Mouse (Mus musculus) CH12.LX (cell line): Measurements from ENCODE around the gene Olfr855. TPM values are rescaled to one million over a fixed set of nuclear protein-coding genes. Genes with fewer than 3 reads are reported as not detected.

ENCODE experiments used
- DNase-seq: peaks from one replicate; pipeline ENCODE4 v3.0.0-alpha.2; 2013; ENCODE audit errors: extremely low read depth
- H3K27ac ChIP-seq: 2 replicates; pipeline ENCODE4 v1.5.1; 2012; ENCODE audit warnings: low read depth, mild to moderate bottlenecking, control low read depth, moderate library complexity; ENCODE audit not compliant: insufficient read depth
- H3K27me3 ChIP-seq: replicated peaks from 2 replicates; pipeline ENCODE3; 2012; ENCODE audit warnings: inconsistent platforms
- H3K36me3 ChIP-seq, 2 experiments: replicated peaks in 1 of 2; 2 replicates each; pipeline versions ENCODE3 to v1.6.1; 2012; ENCODE audit warnings: inconsistent platforms in 1 of 2, low read length in 1 of 2, mild to moderate bottlenecking in 1 of 2, mixed read lengths in 1 of 2, moderate library complexity in 1 of 2; ENCODE audit not compliant: control insufficient read depth in 1 of 2, insufficient read depth in 1 of 2
- H3K4me1 ChIP-seq, 2 experiments: 2 replicates each; pipeline ENCODE4 v1.6.1; 2012; ENCODE audit warnings: inconsistent platforms in 1 of 2, moderate library complexity in 1 of 2; ENCODE audit not compliant: insufficient read depth in 2 of 2, control insufficient read depth in 1 of 2
- H3K4me2 ChIP-seq: 2 replicates; pipeline ENCODE4 v1.6.1; 2012; ENCODE audit warnings: low read depth, mild to moderate bottlenecking, control low read depth; ENCODE audit not compliant: poor library complexity, insufficient read depth, severe bottlenecking
- H3K4me3 ChIP-seq, 3 experiments: fragments of 150-350 bp in 1 of 3; sonication (generic) in 1 of 3; replicated peaks in 1 of 3; 2 replicates each; pipeline versions ENCODE3 to v1.5.1; 2011 to 2012; ENCODE audit warnings: low read depth in 2 of 3, low read length in 2 of 3, mild to moderate bottlenecking in 2 of 3, moderate library complexity in 2 of 3, control low read depth in 1 of 3, improper control_type of control experiment in 1 of 3, inconsistent platforms in 1 of 3, mixed read lengths in 1 of 3; ENCODE audit not compliant: poor library complexity in 1 of 3
- H3K79me2 ChIP-seq: replicated peaks from 2 replicates; pipeline ENCODE4 v1.6.1; 2012; ENCODE audit warnings: mild to moderate bottlenecking, moderate library complexity; ENCODE audit not compliant: control insufficient read depth, poor library complexity, insufficient read depth, severe bottlenecking; ENCODE audit errors: extremely low read depth
- H3K9ac ChIP-seq: 2 replicates; pipeline ENCODE4 v1.6.1; 2012; ENCODE audit warnings: low read depth, mild to moderate bottlenecking, control low read depth, moderate library complexity; ENCODE audit not compliant: insufficient read depth
- H3K9me3 ChIP-seq: replicated peaks from 2 replicates; pipeline ENCODE3; 2012; ENCODE audit warnings: low read length, inconsistent platforms, mixed read lengths
- BHLHE40 ChIP-seq: IDR thresholded peaks from 2 replicates; pipeline ENCODE4 v1.6.1; 2011; ENCODE audit warnings: mild to moderate bottlenecking, low read depth, low read length, improper control_type of control experiment
- CHD1 ChIP-seq: IDR thresholded peaks from 2 replicates; pipeline ENCODE4 v1.6.1; 2012; ENCODE audit warnings: low read depth, low read length, improper control_type of control experiment, inconsistent platforms
- CHD2 ChIP-seq: IDR thresholded peaks from 2 replicates; pipeline ENCODE4 v1.6.1; 2011; ENCODE audit warnings: low read length, improper control_type of control experiment
- CTCF ChIP-seq, 2 experiments: IDR thresholded peaks in 1 of 2; conservative IDR thresholded peaks in 1 of 2; 2 replicates each; pipeline ENCODE4 v1.5.1; 2011 to 2012; ENCODE audit warnings: low read depth in 2 of 2, low read length in 2 of 2, improper control_type of control experiment in 1 of 2, inconsistent platforms in 1 of 2, mild to moderate bottlenecking in 1 of 2, moderate library complexity in 1 of 2
- E2F4 ChIP-seq: IDR thresholded peaks from 2 replicates; pipeline ENCODE4 v1.6.1; 2011; ENCODE audit warnings: low read depth, low read length, improper control_type of control experiment; ENCODE audit not compliant: insufficient replicate concordance
- ELF1 ChIP-seq: IDR thresholded peaks from 2 replicates; pipeline ENCODE4 v1.6.1; 2014; ENCODE audit warnings: low read depth, mild to moderate bottlenecking, inconsistent platforms, low read length, improper control_type of control experiment
- ETS1 ChIP-seq: conservative IDR thresholded peaks from 2 replicates; pipeline ENCODE4 v1.6.1; 2012; ENCODE audit warnings: low read depth, mild to moderate bottlenecking, inconsistent platforms, low read length, improper control_type of control experiment, moderate library complexity
- GABPA ChIP-seq: IDR thresholded peaks from 2 replicates; pipeline ENCODE4 v1.6.1; 2012; ENCODE audit warnings: low read depth, low read length, improper control_type of control experiment, inconsistent platforms; ENCODE audit not compliant: insufficient replicate concordance
- HCFC1 ChIP-seq: IDR thresholded peaks from 2 replicates; pipeline ENCODE4 v1.6.1; 2012; ENCODE audit warnings: low read depth, mild to moderate bottlenecking, inconsistent platforms, low read length, improper control_type of control experiment
- IRF4 ChIP-seq: IDR thresholded peaks from 2 replicates; pipeline ENCODE4 v1.6.1; 2014; ENCODE audit warnings: low read depth, mild to moderate bottlenecking, inconsistent platforms, low read length, improper control_type of control experiment
- JUND ChIP-seq: conservative IDR thresholded peaks from 2 replicates; pipeline ENCODE4 v1.6.1; 2011; ENCODE audit warnings: low read depth, low read length, improper control_type of control experiment
- MAFK ChIP-seq: IDR thresholded peaks from 2 replicates; pipeline ENCODE4 v1.6.1; 2011; ENCODE audit warnings: low read length, improper control_type of control experiment; ENCODE audit not compliant: insufficient replicate concordance
- MAX ChIP-seq: IDR thresholded peaks from 2 replicates; pipeline ENCODE4 v1.6.1; 2011; ENCODE audit warnings: low read length, improper control_type of control experiment
- MAZ ChIP-seq: IDR thresholded peaks from 2 replicates; pipeline ENCODE4 v1.6.1; 2012; ENCODE audit warnings: low read depth, mild to moderate bottlenecking, inconsistent platforms, low read length, improper control_type of control experiment, moderate library complexity
- MEF2A ChIP-seq: IDR thresholded peaks from 2 replicates; pipeline ENCODE4 v1.6.1; 2014; ENCODE audit warnings: low read depth, mild to moderate bottlenecking, inconsistent platforms, low read length, improper control_type of control experiment, borderline replicate concordance
- MXI1 ChIP-seq: IDR thresholded peaks from 2 replicates; pipeline ENCODE4 v1.6.1; 2011; ENCODE audit warnings: mild to moderate bottlenecking, low read depth, low read length, improper control_type of control experiment
- NELFE ChIP-seq: IDR thresholded peaks from 2 replicates; pipeline ENCODE4 v1.6.1; 2011; ENCODE audit warnings: low read depth, low read length, improper control_type of control experiment
- NRF1 ChIP-seq: IDR thresholded peaks from 2 replicates; pipeline ENCODE4 v1.6.1; 2014; ENCODE audit warnings: low read depth, mild to moderate bottlenecking, inconsistent platforms, low read length, improper control_type of control experiment, moderate library complexity
- PAX5 ChIP-seq: IDR thresholded peaks from 2 replicates; pipeline ENCODE4 v1.6.1; 2012; ENCODE audit warnings: low read length, inconsistent platforms, mixed read lengths
- POLR2AphosphoS2 ChIP-seq: IDR thresholded peaks from 2 replicates; pipeline ENCODE4 v1.6.1; 2011; ENCODE audit warnings: low read depth, low read length, improper control_type of control experiment
- RAD21 ChIP-seq: IDR thresholded peaks from 2 replicates; pipeline ENCODE4 v1.6.1; 2011; ENCODE audit warnings: low read depth, mild to moderate bottlenecking, low read length, improper control_type of control experiment, moderate library complexity
- RCOR1 ChIP-seq: conservative IDR thresholded peaks from 2 replicates; pipeline ENCODE4 v1.6.1; 2012; ENCODE audit warnings: low read depth, mild to moderate bottlenecking, inconsistent platforms, low read length, improper control_type of control experiment
- TBP ChIP-seq: conservative IDR thresholded peaks from 2 replicates; pipeline ENCODE4 v1.6.1; 2011; ENCODE audit warnings: low read depth, low read length, improper control_type of control experiment
- TCF12 ChIP-seq: IDR thresholded peaks from 2 replicates; pipeline ENCODE4 v1.6.1; 2014; ENCODE audit warnings: low read depth, mild to moderate bottlenecking, inconsistent platforms, low read length, improper control_type of control experiment
- UBTF ChIP-seq: IDR thresholded peaks from 2 replicates; pipeline ENCODE4 v1.6.1; 2012; ENCODE audit warnings: low read depth, mild to moderate bottlenecking, inconsistent platforms, low read length, improper control_type of control experiment, moderate library complexity
- USF1 ChIP-seq: IDR thresholded peaks from 2 replicates; pipeline ENCODE4 v1.6.1; 2014; ENCODE audit warnings: low read depth, mild to moderate bottlenecking, inconsistent platforms, low read length, improper control_type of control experiment
- ZC3H11A ChIP-seq: IDR thresholded peaks from 2 replicates; pipeline ENCODE4 v1.6.1; 2012; ENCODE audit warnings: low read depth, mild to moderate bottlenecking, inconsistent platforms, low read length, improper control_type of control experiment
- ZKSCAN1 ChIP-seq: IDR thresholded peaks from 2 replicates; pipeline ENCODE4 v1.6.1; 2012; ENCODE audit warnings: low read depth, inconsistent platforms, low read length, improper control_type of control experiment, borderline replicate concordance
- ZNF384 ChIP-seq: IDR thresholded peaks from 2 replicates; pipeline ENCODE4 v1.6.1; 2012; ENCODE audit warnings: low read depth, low read length, improper control_type of control experiment, inconsistent platforms
- dilution Hi-C: fragments of 300-500 bp; cut with MboI; formaldehyde crosslinking; loops from 2 replicates; pipeline ENCODE4 v1.14.3; 2020; ENCODE audit warnings: low sequenced_read_pairs; ENCODE audit not compliant: extremely low pct_unique_long_range_greater_than_20kb, extremely low pct_ligation_motif_present
- in situ Hi-C: fragments of 300-500 bp; cut with MboI; formaldehyde crosslinking; loops from 3 replicates; pipeline ENCODE4 v1.14.3; 2019; ENCODE audit warnings: low sequenced_read_pairs, low pct_ligation_motif_present, low pct_unique_long_range_greater_than_20kb, mixed read lengths
- polyA plus RNA-seq: library from polyadenylated mRNA; unstranded; fragments of >175 nt; gene quantifications from 2 replicates; pipeline ENCODE4 v1.2.1, GENCODE M21; 2012; ENCODE audit warnings: low read depth; ENCODE audit not compliant: insufficient read length
- total RNA-seq, 2 experiments: library from RNA; depleted of rRNA; stranded (reverse); fragments of 300-350 nt in 1 of 2; fragments of >200 nt in 1 of 2; gene quantifications; 2 replicates each; pipeline ENCODE4 v1.2.3; 2012 to 2014

Olfr855 gene
- total and polyA plus RNA-seq, 3 experiments, result not detected

GRCm38 (mm10) chr9:19621297-19621696, 38.9 kb downstream of the Olfr855 start:
- Histone ChIP-seq H3K79me2 (no peaks in the 10 kb centered on the region), H3K27me3 (no peaks in the 10 kb centered on the region), H3K4me1 (peaks cover 4 to 16% of the 10 kb centered on the region in 2 experiments; a peak in 2 of 4 replicates), H3K4me3 (no peak overlapping the region), H3K9me3 (no peaks in the 10 kb centered on the region), H3K4me2 (no peak overlapping the region), H3K27ac (no peak overlapping the region), H3K36me3 (peaks cover 7 to 20% of the 10 kb centered on the region in 2 experiments), H3K9ac (no peak overlapping the region)
- dilution Hi-C loops, result no loop called here
- no peak for DNase-seq
- in situ Hi-C loops, result no loop called here
- TF ChIP-seq MAFK (no peak), MAX (no peak), NELFE (no peak), CHD1 (no peak), BHLHE40 (no peak), UBTF (no peak), E2F4 (no peak), ZKSCAN1 (no peak), RCOR1 (no peak), MXI1 (no peak), CTCF (conservative IDR thresholded peaks at IDR 0.05 in 1 of 2, IDR thresholded peaks at IDR 0.05 in 1 of 2; ENCODE audit: low read depth in 2 of 2, low read length in 2 of 2) (no peak), ZC3H11A (no peak), MEF2A (no peak), ZNF384 (no peak), ETS1 (no peak), MAZ (no peak), GABPA (no peak)

GRCm38 (mm10) chr9:19621843-19622822, 39.7 kb downstream of the Olfr855 start, which contains the start of gene Zfp317:
Zfp317 (plus strand) TSS chr9:19622102.
- dilution Hi-C loops, result no loop called here
- no peak within 1 kb of the TSS for H3K4me2 ChIP-seq
- peak; percentile 79 for TF ChIP-seq NELFE
- peak; percentile 79 for TF ChIP-seq TBP
- TF ChIP-seq UBTF, result no peak
- peak; percentile 99 for TF ChIP-seq ELF1
- TF ChIP-seq BHLHE40, result peak; percentile 79
- TF ChIP-seq RCOR1, result no peak
- peak; percentile 42; the same call in 1 of the 2 replicates for TF ChIP-seq JUND
- peak; percentile 71; the same call in 1 of the 2 replicates for TF ChIP-seq POLR2AphosphoS2
- TF ChIP-seq NRF1, result peak; percentile 49; the same call in 1 of the 2 replicates
- peak; percentile 60 for TF ChIP-seq IRF4
- peak; percentile 100 for TF ChIP-seq CHD2
- TF ChIP-seq ETS1, result peak; percentile 44
- no peak for TF ChIP-seq PAX5
- no peak for TF ChIP-seq RAD21
- peak; percentile 85 for TF ChIP-seq USF1
- no peak for TF ChIP-seq MAFK
- TF ChIP-seq HCFC1, result peak; percentile 91
- TF ChIP-seq TCF12, result peak; percentile 76
- TF ChIP-seq MXI1, result peak; percentile 81; the same call in 1 of the 2 replicates

More at GRCm38 (mm10) chr9:19621843-19622822, 39.7 kb downstream of the Olfr855 start, which contains the start of gene Zfp317:
- Histone ChIP-seq H3K79me2 (0 out of 2 replicates have a peak, but pooled peaks cover 1% of the 10 kb centered on the region), H3K9ac (peak within 1 kb of the TSS; percentile 90), H3K4me1 (peaks cover 4 to 18% of the 10 kb centered on the region in 2 experiments; a peak in 2 of 4 replicates), H3K27me3 (no peaks in the 10 kb centered on the region), H3K36me3 (peaks cover 7 to 24% of the 10 kb centered on the region in 2 experiments), H3K27ac (peak within 1 kb of the TSS; percentile 77), H3K9me3 (no peaks in the 10 kb centered on the region), H3K4me3 (peak within 1 kb of the TSS; percentile 61 to 94 (median 76))
- in situ Hi-C loops, result no loop called here
- peak; percentile 99 for DNase-seq
